Mouse (Mus musculus) myocyte (in vitro differentiated cells): ENCODE measurements around the gene Zfyve27.

Experiments used
- CEBPB ChIP-seq: IDR thresholded peaks from 2 replicates; pipeline ENCODE4 v1.6.1; 2011; ENCODE audit warnings: mild to moderate bottlenecking, moderate library complexity; ENCODE audit not compliant: poor library complexity, insufficient read depth, severe bottlenecking
- E2F4 ChIP-seq: IDR thresholded peaks from one replicate; pipeline ENCODE4 v1.6.1; 2011; ENCODE audit warnings: mild to moderate bottlenecking, control low read depth, moderate library complexity; ENCODE audit not compliant: insufficient read depth
- MAX ChIP-seq: IDR thresholded peaks from one replicate; pipeline ENCODE4 v1.6.1; 2011; ENCODE audit warnings: low read depth, mild to moderate bottlenecking, control low read depth
- MYOD1 ChIP-seq, 3 experiments: IDR thresholded peaks; one replicate each; pipeline ENCODE4 v1.6.1; 2011; ENCODE audit warnings: control low read depth in 2 of 3, low read depth in 2 of 3, mild to moderate bottlenecking in 2 of 3, moderate library complexity in 1 of 3; ENCODE audit not compliant: insufficient read length in 2 of 3, control insufficient read depth in 1 of 3
- MYOG ChIP-seq, 3 experiments: IDR thresholded peaks; one replicate each; pipeline ENCODE4 v1.6.1; 2011; ENCODE audit warnings: control low read depth in 2 of 3, low read depth in 2 of 3, mild to moderate bottlenecking in 2 of 3; ENCODE audit not compliant: insufficient read length in 2 of 3, control insufficient read depth in 1 of 3, insufficient read depth in 1 of 3
- POLR2A ChIP-seq: IDR thresholded peaks from one replicate; pipeline ENCODE4 v1.6.1; 2011; ENCODE audit warnings: low read depth, mild to moderate bottlenecking, control low read depth, moderate library complexity; ENCODE audit not compliant: insufficient read length
- POLR2AphosphoS2 ChIP-seq: IDR thresholded peaks from one replicate; pipeline ENCODE4 v1.6.1; 2011; ENCODE audit warnings: low read depth, control low read depth; ENCODE audit not compliant: insufficient read length
- REST ChIP-seq: IDR thresholded peaks from one replicate; pipeline ENCODE4 v1.6.1; 2011; ENCODE audit warnings: mild to moderate bottlenecking, control low read depth, moderate library complexity; ENCODE audit not compliant: insufficient read depth, insufficient read length
- SRF ChIP-seq: IDR thresholded peaks from one replicate; pipeline ENCODE4 v1.6.1; 2011; ENCODE audit warnings: low read depth; ENCODE audit not compliant: control insufficient read depth, insufficient read length
- TCF12 ChIP-seq: IDR thresholded peaks from one replicate; pipeline ENCODE4 v1.6.1; 2011; ENCODE audit warnings: mild to moderate bottlenecking, control low read depth; ENCODE audit not compliant: poor library complexity, insufficient read depth, severe bottlenecking
- TCF3 ChIP-seq: IDR thresholded peaks from one replicate; pipeline ENCODE4 v1.6.1; 2011; ENCODE audit warnings: low read depth, control low read depth; ENCODE audit not compliant: insufficient read length
- USF1 ChIP-seq: IDR thresholded peaks from one replicate; pipeline ENCODE4 v1.6.1; 2011; ENCODE audit warnings: low read depth, mild to moderate bottlenecking, control low read depth, moderate library complexity

- no peak for TF ChIP-seq POLR2A
- TF ChIP-seq E2F4 = no peak
- no peak for TF ChIP-seq TCF12
- TF ChIP-seq CEBPB = no peak
- no peak for TF ChIP-seq POLR2AphosphoS2
- TF ChIP-seq SRF = no peak
- TF ChIP-seq MAX = no peak
- no peak for TF ChIP-seq USF1
- TF ChIP-seq MYOD1 (IDR thresholded peaks at IDR 0.05; ENCODE audit: control insufficient read depth in 1 of 3, insufficient read length in 2 of 3, low read depth in 2 of 3) = no peak
- no peak for TF ChIP-seq REST
- TF ChIP-seq MYOG (IDR thresholded peaks at IDR 0.05; ENCODE audit: control insufficient read depth in 1 of 3, insufficient read depth in 1 of 3, insufficient read length in 2 of 3, low read depth in 2 of 3) = no peak
- TF ChIP-seq TCF3 = no peak
These were observed 53.6 kb downstream of the Zfyve27 start for GRCm38 (mm10) chr19:42217374-42217763.
